7 mouse cellular contexts compared by ENCODE assay signal in the genomic region with DNA sequence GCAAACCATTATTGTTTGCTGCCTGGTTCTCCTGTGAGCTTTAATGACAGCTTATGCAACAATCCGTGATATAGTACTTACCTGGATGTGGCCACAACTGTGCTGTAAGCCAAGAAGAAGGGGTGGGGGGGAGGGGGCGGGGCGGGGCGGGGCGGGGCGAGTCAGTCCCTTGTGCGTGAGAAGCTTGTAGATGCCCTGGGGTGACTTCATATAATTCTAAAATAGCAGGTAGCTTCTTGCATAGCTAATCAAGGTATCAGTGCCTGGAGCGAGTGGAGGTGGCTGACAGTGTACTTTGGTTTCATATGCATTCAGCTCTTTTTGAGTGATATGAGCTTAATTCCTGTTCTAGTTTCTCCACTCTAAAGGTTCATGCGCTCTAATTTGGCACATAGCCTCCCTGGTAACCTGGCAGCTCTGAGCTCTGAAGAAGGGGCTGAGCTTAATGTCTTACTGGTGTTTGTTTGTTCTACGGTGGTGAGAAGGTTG.
DNase-seq lines count a peak whose midpoint lies in the region; ATAC-seq and TF ChIP-seq lines count a peak whose summit lies in the region.

No protein-coding gene starts in this region.

- 24% methylated on average over 10 of the region's 10 CpGs for WGBS in limb, embryonic 15.5 days

- H3K4me2 ChIP-seq in limb, embryonic 15.5 days = peak overlapping the region; percentile 41

- H3K4me3 ChIP-seq in limb, embryonic 15.5 days = no peak overlapping the region

- H3K27me3 ChIP-seq in limb, embryonic 15.5 days = no peaks in the 10 kb centered on the region

- H3K4me1 ChIP-seq in limb, embryonic 15.5 days = peaks cover 13% of the 10 kb centered on the region; the same call in 1 of the 2 replicates

- no peak for TF ChIP-seq POLR2A in brain, embryonic 14.5 days (IDR thresholded peaks at IDR 0.05; ENCODE audit: borderline replicate concordance, extremely low read depth, insufficient read depth, insufficient read length, poor library complexity, severe bottlenecking)

- TF ChIP-seq CTCF in brain, embryonic 14.5 days (IDR thresholded peaks at IDR 0.05; ENCODE audit: borderline replicate concordance, extremely low read depth, insufficient read depth, insufficient read length) = no peak

- H3K9me3 ChIP-seq in limb, embryonic 15.5 days = no peaks in the 10 kb centered on the region

- no peak overlapping the region for H3K9ac ChIP-seq in limb, embryonic 15.5 days

- peak; percentile 13 for DNase-seq in kidney, adult 18-20 months
- no peak for DNase-seq in kidney, postnatal 10 days
- DNase-seq in 3T3-L1 (ENCODE audit: low read depth, low spot score) = peak; percentile 2
- peak; percentile 49 for DNase-seq in brain, embryonic 14.5 days (ENCODE audit: low read depth)
- DNase-seq in layer of hippocampus, postnatal 10 days (ENCODE audit: low spot score in 2 of 2) = no peak
- no peak for DNase-seq in frontal cortex, postnatal 36 days (ENCODE audit: low spot score in 2 of 2)

- H3K27ac ChIP-seq in limb, embryonic 15.5 days = peak overlapping the region; percentile 81

- H3K36me3 ChIP-seq in limb, embryonic 15.5 days = no peaks in the 10 kb centered on the region

- ATAC-seq in limb, embryonic 15.5 days (ENCODE audit: insufficient number of reproducible peaks, low FRiP score, low TSS enrichment, low read depth) = 0 out of 2 replicates have a peak, but pooled peaks have one; percentile 21

Comparison
In these comparisons a context has a peak if more than half of its experiments do, and no peak if none do; other contexts are left out.
1. DNase-seq: peak in kidney, adult 18-20 months (single experiment), 3T3-L1 (single experiment) and brain, embryonic 14.5 days (single experiment); none in kidney, postnatal 10 days (single experiment), layer of hippocampus, postnatal 10 days (0 of 2) and frontal cortex, postnatal 36 days (0 of 2).